Mouse (Mus musculus) natural killer cell, adult 2 months (primary cell): ENCODE data around the gene Peli1.
"Not testable (repeated sequence)": the region's sequence is repeated elsewhere in the genome, so short reads cannot be mapped to it uniquely, and the experiment has no call there.

Experiments used
- DNase-seq, 2 experiments: peaks; one replicate each; pipeline ENCODE4 v3.0.0; 2022; ENCODE audit warnings: low spot score in 2 of 2

Gene Peli1

GRCm38 (mm10) chr11:21150316-21150715, 59.2 kb downstream of the Peli1 start:
- DNase-seq, result no peak

- DNase-seq, result no peak
Measured at GRCm38 (mm10) chr11:21151672-21152071, 60.6 kb downstream of the Peli1 start.

- DNase-seq, result no peak
Measured at GRCm38 (mm10) chr11:21153111-21153510, 62.0 kb downstream of the Peli1 start.

- no peak for DNase-seq
Measured at GRCm38 (mm10) chr11:21157595-21157994, 66.5 kb downstream of the Peli1 start.

GRCm38 (mm10) chr11:21162093-21162492, 71.0 kb downstream of the Peli1 start:
- DNase-seq, result no peak

- DNase-seq, result no peak
Measured at GRCm38 (mm10) chr11:21163143-21163542, 72.1 kb downstream of the Peli1 start.

GRCm38 (mm10) chr11:21163673-21164072, 72.6 kb downstream of the Peli1 start:
- no peak for DNase-seq

GRCm38 (mm10) chr11:21164312-21164993, 73.4 kb downstream of the Peli1 start:
- peak in 1 of 2 experiments; percentile 31 for DNase-seq

- DNase-seq, result no peak
Measured at GRCm38 (mm10) chr11:21164994-21165560, 74.0 kb downstream of the Peli1 start.

- peak in 1 of 2 experiments; percentile 20 for DNase-seq
Measured at GRCm38 (mm10) chr11:21166495-21167096, 75.5 kb downstream of the Peli1 start.

- DNase-seq, result no peak
Measured at GRCm38 (mm10) chr11:21168828-21169607, 77.9 kb downstream of the Peli1 start.

GRCm38 (mm10) chr11:21169608-21169860, 78.4 kb downstream of the Peli1 start:
- not testable (repeated sequence) for DNase-seq

GRCm38 (mm10) chr11:21172281-21172680, 81.2 kb downstream of the Peli1 start:
- DNase-seq, result peak; percentile 56 to 58

- no peak for DNase-seq
Measured at GRCm38 (mm10) chr11:21173926-21174325, 82.8 kb downstream of the Peli1 start.

GRCm38 (mm10) chr11:21174396-21174795, 83.3 kb downstream of the Peli1 start:
- peak; percentile 92 to 94 for DNase-seq

- no peak for DNase-seq
Measured at GRCm38 (mm10) chr11:21175063-21175462, 84.0 kb downstream of the Peli1 start.

GRCm38 (mm10) chr11:21176491-21176890, 85.4 kb downstream of the Peli1 start:
- DNase-seq, result no peak

GRCm38 (mm10) chr11:21178343-21178742, 87.3 kb downstream of the Peli1 start:
- peak; percentile 60 to 73 for DNase-seq

GRCm38 (mm10) chr11:21178998-21179645, 88.0 kb downstream of the Peli1 start:
- no peak for DNase-seq

- not testable (repeated sequence) for DNase-seq
Measured at GRCm38 (mm10) chr11:21179873-21180272, 88.8 kb downstream of the Peli1 start.

GRCm38 (mm10) chr11:21180650-21181049, 89.6 kb downstream of the Peli1 start:
- peak; percentile 63 to 70 for DNase-seq

GRCm38 (mm10) chr11:21181616-21182015, 90.5 kb downstream of the Peli1 start:
- DNase-seq, result no peak
